Mouse (Mus musculus): ENCODE data around the gene Ddx31. TPM values are rescaled to one million over a fixed set of nuclear protein-coding genes. Genes with fewer than 3 reads are reported as not detected.

Ddx31 gene
- polyA plus RNA-seq, 1 experiment: 0.71 TPM

DNA sequence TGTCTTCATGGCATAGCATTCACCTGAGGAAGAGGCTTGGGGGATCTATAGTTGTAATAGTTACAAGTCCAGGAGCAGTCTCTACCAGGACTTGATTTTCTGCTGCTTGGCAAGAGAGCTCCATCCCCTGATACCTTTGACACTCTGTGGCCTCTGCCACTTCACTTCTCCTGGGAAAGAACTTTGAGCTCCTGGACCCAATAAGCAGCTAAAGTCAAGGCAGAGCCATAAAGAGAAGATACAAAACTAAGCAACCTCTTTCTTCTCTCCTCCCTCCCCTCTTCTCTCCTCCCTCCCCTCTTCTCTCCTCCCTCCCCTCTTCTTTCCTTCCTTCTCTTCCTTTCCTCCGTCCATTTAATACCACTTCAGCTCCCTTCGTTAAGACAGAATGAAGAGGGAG is 73.9 kb downstream of the Ddx31 start:
- Histone ChIP-seq H3K4me1 (ENCODE audit: control insufficient read depth, insufficient read depth, insufficient read length, low read length) (no peaks in the 10 kb centered on the region; the same call in 1 of the 2 replicates), H3K4me3 (ENCODE audit: insufficient read depth, low read depth, low read length) (no peak overlapping the region), H3K27ac (replicated peaks; ENCODE audit: low read depth, low read length) (no peak overlapping the region)

DNA sequence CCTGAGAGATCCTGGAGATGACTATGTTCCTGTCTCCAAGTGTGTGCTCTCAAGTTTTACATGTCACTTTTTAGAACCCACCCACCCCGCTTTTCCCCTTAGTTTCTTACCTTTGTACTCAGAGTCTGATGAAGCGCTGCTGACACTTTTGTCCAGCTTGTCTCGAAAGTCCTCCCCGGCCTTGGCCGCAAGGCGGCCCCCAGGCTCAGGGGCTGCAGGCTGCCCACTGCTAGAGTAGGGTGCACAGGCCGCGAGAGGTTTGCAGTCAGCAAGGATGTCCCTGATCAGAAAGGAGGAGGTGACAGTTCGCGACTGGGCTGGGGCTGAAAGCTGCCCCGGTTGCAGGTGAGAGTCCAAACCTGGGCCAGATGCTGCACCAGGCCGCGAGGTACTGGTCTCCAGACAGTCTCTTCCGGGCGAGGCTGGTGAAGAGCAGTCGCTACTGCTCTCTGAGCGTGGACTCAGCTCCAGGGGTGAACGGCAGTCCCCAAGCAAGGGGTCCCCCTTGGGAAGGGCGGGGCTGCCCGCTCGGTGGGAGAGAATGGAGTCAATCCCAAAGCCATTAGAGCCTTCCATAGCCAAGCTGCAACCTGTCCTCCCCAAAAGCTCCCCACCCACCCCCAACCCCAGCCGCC is 75.0 kb downstream of the Ddx31 start:
- Histone ChIP-seq H3K4me3 (ENCODE audit: insufficient read depth, low read depth, low read length) (no peak overlapping the region), H3K27ac (replicated peaks; ENCODE audit: low read depth, low read length) (no peak overlapping the region), H3K4me1 (ENCODE audit: control insufficient read depth, insufficient read depth, insufficient read length, low read length) (no peaks in the 10 kb centered on the region; the same call in 1 of the 2 replicates)

DNA sequence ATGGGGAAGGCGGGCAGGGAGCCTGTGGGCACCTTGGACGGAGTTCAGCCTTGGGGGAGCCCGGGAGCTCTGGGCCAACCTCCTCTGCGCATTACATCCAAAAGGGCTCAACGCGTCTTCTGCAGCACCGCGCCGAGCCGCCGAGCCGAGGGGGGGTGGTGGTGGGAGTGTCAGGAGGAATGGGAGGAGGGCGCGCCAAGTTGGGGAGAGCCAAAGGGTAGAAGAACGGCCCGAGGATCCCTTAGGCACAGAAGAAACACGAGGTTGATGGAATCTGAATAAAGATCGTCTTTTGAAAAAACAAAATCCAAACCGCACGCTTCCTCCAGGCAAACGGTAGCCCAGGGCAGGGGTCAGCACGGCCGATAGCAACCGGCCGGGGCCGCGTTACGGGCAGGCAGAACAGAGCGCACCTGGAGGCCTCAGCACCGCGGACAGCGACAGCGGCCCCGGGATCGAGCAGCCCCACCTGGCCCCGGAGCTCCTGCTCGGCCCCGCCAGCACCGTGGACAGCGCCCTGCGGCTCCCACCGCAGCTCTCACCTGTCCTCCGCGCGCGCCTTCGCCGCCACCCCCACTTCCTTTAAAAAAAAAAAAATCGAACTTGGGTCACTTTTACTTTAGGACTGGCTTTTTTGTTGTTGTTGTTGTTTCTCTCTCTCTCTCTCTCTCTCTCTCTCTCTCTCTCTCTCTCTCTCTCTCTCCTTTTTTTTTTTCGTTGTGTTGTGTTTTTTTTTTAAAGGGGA is 75.7 kb downstream of the Ddx31 start:
- Histone ChIP-seq H3K4me3 (ENCODE audit: insufficient read depth, low read depth, low read length) (no peak overlapping the region), H3K27ac (replicated peaks; ENCODE audit: low read depth, low read length) (no peak overlapping the region)

DNA sequence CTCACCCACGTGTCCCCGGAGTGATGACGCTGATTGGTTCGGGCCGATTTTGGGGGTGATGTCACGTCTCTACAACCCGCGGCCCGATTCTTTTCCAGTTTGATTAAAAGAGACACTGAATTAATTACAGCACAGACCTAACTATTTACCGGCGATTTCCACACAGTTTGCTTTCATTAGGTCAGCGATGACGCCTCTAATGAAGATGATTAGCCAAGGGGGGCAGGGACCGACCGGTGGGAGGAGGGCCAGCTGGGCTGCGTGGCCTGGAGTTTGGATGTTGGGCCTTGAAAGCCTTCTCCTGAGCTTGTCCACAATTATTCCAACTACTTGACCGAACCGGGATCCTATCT is 76.3 kb downstream of the Ddx31 start, which contains the start of gene Barhl1:
Gene Barhl1 (minus strand): TSS at position 156 of the 353 bp plus-strand sequence.
- no peak within 1 kb of the TSS for H3K27ac ChIP-seq (replicated peaks; ENCODE audit: low read depth, low read length)
- H3K4me1 ChIP-seq (ENCODE audit: control insufficient read depth, insufficient read depth, insufficient read length, low read length): no peaks in the 10 kb centered on the region; the same call in 1 of the 2 replicates
- H3K4me3 ChIP-seq (ENCODE audit: insufficient read depth, low read depth, low read length): peak within 1 kb of the TSS; percentile 4

More for the DNA sequence above, 75.7 kb downstream of the Ddx31 start:
- no peaks in the 10 kb centered on the region; the same call in 1 of the 2 replicates for H3K4me1 ChIP-seq (ENCODE audit: control insufficient read depth, insufficient read depth, insufficient read length, low read length)

DNA sequence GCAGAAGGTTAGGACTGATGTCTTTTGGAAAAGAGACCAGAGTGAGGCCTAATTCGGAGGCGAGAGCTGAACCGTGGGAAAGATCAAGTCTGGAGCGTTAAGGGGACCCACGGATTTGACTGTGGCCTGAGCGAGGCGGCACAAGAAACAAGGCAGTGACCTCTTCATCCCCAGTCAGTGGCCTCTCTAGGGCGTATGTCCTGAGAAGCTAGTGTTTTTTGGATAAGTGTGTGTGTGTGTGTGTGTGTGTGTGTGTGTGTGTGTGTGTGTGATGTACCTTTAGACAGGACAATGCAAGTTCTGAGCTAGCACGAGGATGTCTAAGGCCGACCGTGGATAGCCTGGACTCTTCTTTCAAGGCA is 76.9 kb downstream of the Ddx31 start:
- H3K27ac ChIP-seq (replicated peaks; ENCODE audit: low read depth, low read length): no peak overlapping the region
- H3K4me1 ChIP-seq (ENCODE audit: control insufficient read depth, insufficient read depth, insufficient read length, low read length): no peaks in the 10 kb centered on the region; the same call in 1 of the 2 replicates
- no peak overlapping the region for H3K4me3 ChIP-seq (ENCODE audit: insufficient read depth, low read depth, low read length)

DNA sequence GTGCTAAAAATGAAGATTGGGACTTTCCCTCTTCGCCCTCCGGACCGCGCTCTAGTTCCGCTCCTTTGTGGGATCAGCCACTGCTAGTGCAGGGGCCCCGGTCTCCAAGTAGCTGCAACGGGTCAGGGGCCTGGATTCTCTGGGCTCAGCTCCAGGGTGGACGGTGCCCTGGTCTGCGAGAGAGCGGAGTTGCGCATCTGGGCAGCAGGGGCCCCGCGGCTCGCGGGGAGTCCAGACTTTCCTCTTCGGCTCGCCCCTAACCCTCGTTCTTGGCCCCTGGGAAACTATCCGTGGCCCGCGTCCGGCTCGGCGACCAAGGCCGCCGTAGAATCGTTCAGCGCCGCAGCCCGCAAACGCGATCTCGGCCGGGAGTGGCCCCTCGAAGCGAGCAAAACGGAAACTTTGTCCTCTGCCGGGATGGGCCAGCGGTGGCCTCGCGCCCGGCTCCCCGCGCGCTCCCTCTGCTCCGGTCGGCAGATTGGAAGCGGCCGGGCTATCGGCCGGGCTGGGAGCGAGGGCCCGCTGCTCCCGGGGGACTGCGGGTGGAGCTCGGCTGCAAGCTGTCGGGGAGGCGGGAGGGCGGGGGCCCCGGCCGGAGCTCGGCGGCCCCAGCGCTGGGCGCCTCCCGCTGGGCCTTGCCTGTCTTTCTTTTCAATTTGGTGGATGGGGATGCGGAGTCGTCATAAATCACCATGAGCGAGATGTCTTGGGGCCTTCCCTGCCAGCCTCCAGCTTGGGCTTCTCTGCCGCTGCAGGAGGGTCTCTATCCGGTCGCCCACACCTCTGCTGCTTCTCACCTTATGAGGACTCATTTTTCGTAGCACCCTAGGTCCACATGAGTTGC is 77.5 kb downstream of the Ddx31 start:
- H3K4me3 ChIP-seq (ENCODE audit: insufficient read depth, low read depth, low read length): peak overlapping the region; percentile 4
- no peaks in the 10 kb centered on the region; the same call in 1 of the 2 replicates for H3K4me1 ChIP-seq (ENCODE audit: control insufficient read depth, insufficient read depth, insufficient read length, low read length)
- H3K27ac ChIP-seq (replicated peaks; ENCODE audit: low read depth, low read length): no peak overlapping the region

DNA sequence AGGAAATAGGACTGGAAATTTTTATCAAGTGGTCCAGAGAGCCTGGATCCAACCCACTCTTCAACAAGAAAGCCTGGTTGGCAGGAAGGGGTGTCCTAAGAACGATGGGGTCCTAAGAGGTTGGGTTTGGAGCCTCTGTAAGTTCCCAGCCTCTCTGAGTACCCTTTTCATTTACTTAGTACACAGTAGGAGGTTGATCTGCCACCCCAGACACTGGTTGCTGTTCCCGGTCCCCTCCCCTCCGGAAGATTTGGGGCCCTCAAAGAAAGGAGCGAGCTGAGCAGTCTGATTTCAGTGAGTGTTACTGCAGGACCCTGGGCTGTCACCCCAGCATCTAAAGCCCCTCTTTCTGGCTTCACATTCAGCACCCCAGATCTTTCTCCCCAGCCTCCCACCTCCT is 78.8 kb downstream of the Ddx31 start:
- no peak overlapping the region for H3K27ac ChIP-seq (replicated peaks; ENCODE audit: low read depth, low read length)
- no peaks in the 10 kb centered on the region; the same call in 1 of the 2 replicates for H3K4me1 ChIP-seq (ENCODE audit: control insufficient read depth, insufficient read depth, insufficient read length, low read length)
- no peak overlapping the region for H3K4me3 ChIP-seq (ENCODE audit: insufficient read depth, low read depth, low read length)

DNA sequence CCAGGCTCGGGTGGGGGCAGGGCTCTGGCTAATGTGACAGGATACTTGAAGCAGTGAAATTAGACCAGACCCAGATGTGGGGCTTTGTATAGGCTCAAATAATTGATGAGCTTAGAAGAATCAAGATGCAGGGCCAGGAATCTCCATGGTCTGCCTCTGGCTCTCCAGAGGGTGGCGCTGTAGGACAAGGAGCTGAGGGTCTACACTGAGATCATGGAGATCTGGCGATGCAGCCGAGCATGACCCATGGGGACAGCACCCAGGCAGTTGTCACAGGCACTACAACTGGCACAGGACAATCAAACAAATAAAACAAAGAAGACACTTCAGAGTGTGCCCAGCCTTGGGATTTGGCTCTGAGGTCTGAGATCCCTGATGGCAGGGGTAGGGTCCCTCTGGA is 83.7 kb downstream of the Ddx31 start:
- Histone ChIP-seq H3K4me1 (ENCODE audit: control insufficient read depth, insufficient read depth, insufficient read length, low read length) (no peaks in the 10 kb centered on the region), H3K27ac (replicated peaks; ENCODE audit: low read depth, low read length) (no peak overlapping the region), H3K4me3 (ENCODE audit: insufficient read depth, low read depth, low read length) (no peak overlapping the region)

DNA sequence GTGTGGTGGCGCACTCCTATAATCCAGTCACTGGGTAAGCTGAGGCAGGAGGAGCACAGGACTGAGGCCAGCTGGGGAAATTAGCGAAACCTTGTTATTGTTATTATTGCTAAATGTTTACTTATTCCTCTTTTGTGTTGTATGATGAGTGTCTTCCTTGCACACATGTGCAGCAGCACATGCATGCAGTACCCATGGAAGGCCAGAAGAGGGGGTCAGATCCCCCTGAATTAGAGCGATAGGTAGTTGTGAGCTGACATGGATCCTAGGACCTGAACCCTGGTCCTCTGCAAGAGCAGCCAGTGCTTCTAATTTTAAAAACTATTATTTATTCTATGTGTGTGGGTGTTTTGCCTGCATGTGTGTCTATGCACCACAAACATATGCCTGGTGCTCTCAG is 90.4 kb downstream of the Ddx31 start:
- H3K4me3 ChIP-seq (ENCODE audit: insufficient read depth, low read depth, low read length): no peak overlapping the region
- no peaks in the 10 kb centered on the region for H3K4me1 ChIP-seq (ENCODE audit: control insufficient read depth, insufficient read depth, insufficient read length, low read length)
- no peak overlapping the region for H3K27ac ChIP-seq (replicated peaks; ENCODE audit: low read depth, low read length)

DNA sequence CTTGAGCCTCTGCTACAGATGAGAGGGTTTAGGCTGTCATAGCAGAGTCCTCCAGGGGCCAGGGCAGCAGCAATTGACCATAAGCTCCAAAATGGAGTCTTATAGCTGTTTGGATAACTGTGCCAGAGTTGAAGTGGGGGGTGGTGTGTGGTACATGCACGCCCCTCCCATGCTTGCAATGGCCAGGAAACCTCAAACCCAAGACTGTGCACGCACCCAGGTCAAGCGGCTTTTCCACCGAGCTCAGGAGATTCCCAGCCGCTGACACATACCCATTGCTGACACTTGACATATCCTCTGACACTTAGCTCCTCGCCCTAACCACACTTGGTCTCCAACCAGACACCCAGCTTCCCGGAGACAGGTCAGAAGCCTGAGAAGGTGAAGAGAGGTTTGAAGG is 98.8 kb downstream of the Ddx31 start:
- H3K4me1 ChIP-seq (ENCODE audit: control insufficient read depth, insufficient read depth, insufficient read length, low read length): no peaks in the 10 kb centered on the region
- no peak overlapping the region for H3K27ac ChIP-seq (replicated peaks; ENCODE audit: low read depth, low read length)
- no peak overlapping the region for H3K4me3 ChIP-seq (ENCODE audit: insufficient read depth, low read depth, low read length)

DNA sequence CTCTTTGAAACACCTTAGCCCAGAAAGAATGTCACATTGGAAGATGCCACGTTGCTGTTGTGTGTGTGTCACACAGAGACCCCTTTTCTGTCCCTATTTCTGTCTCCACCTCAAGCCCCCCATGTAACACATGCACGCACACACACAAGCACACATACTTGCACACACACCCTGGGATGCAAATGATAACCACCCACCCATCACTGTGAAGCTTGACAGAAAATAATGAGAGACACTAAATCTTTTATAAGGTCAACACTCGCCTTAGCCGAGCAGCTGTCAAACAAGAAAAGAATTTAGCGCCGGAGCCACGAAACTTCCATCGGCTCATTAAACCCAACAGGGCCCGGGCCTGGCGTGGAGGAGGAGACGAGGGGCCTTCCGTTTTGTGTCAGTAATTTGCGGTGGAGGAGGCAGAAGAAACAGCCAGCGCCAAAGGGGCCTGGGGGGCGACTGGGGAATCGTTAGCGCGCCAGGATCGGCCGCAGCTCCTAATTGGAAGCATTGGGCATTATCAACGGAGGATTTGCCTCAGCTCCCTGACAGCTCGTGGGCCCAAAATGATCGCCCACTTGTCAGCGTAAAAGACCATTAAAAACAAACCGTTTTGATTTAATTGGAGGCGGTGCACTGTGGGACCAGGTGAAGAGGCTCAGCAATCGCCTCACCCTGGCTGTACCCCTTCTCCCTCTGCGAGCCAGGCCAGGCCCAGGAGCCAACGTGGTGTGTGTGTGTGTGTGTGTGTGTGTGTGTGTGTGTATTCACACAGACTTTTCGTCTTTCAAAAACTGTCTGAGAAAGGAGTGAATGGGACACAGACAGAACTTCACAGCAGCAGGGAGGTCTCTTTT is 103.7 kb downstream of the Ddx31 start:
- Histone ChIP-seq H3K27ac (replicated peaks; ENCODE audit: low read depth, low read length) (no peak overlapping the region), H3K4me3 (ENCODE audit: insufficient read depth, low read depth, low read length) (no peak overlapping the region), H3K4me1 (ENCODE audit: control insufficient read depth, insufficient read depth, insufficient read length, low read length) (no peaks in the 10 kb centered on the region)

DNA sequence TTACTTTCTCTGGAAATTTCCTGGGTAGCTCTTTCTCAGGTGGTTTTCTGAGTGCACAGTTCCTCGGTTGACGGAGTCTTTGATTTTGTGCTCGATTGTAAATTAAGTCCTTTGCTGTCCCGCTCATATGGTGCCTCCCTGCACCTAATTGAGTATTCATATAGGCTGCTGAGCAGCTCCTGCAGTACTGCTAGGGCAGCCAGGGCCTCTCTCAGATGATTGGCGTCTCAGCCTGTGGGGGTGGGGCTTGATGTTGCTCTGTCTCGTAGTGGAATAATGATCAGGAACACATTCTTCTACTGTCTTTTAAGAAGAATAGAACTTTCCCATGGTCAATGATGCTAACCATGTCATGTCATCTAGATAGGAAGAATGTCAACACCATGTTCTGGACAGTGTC is 105.2 kb downstream of the Ddx31 start:
- Histone ChIP-seq H3K27ac (replicated peaks; ENCODE audit: low read depth, low read length) (no peak overlapping the region), H3K4me3 (ENCODE audit: insufficient read depth, low read depth, low read length) (no peak overlapping the region), H3K4me1 (ENCODE audit: control insufficient read depth, insufficient read depth, insufficient read length, low read length) (no peaks in the 10 kb centered on the region)

DNA sequence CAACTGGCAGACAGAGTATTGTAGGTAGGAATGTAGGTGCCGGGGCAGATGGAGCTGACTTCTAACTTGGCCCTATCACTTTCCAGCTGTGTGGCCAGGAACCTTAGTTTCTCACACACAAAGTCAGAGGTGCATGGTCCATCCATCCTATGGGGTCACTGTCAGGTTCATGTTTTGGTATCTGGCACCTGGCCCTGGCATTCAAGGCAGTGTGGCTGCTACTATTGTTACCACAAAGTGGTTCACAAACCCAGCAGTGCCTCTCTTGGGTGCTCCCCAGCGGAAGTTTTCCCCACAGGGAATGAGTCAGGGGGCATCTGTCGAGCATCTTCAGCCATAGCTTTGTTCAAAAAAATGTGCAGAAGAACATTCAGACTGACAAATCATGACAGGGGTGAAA is 106.1 kb downstream of the Ddx31 start:
- Histone ChIP-seq H3K4me1 (ENCODE audit: control insufficient read depth, insufficient read depth, insufficient read length, low read length) (no peaks in the 10 kb centered on the region), H3K27ac (replicated peaks; ENCODE audit: low read depth, low read length) (no peak overlapping the region), H3K4me3 (ENCODE audit: insufficient read depth, low read depth, low read length) (no peak overlapping the region)

DNA sequence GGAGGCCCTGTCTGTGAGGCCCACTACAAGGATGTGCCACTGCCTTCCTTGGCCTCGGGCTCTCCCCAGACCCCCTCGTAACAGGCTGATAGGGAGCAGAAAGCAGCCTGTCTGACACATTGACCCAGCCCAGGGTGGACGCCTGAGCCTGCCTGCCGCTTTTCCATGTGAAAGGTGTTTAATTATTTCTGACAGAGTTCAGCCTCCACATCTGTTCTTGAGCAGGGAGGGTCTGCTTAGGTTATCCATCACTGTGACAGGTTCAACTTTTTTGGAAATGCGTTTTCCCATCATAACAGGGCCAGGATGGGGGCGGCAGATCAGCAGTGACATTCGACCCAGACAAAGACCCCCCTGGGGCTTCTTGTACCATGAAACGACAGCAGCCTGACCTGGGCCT is 112.8 kb downstream of the Ddx31 start:
- no peak overlapping the region for H3K27ac ChIP-seq (replicated peaks; ENCODE audit: low read depth, low read length)
- no peak overlapping the region for H3K4me3 ChIP-seq (ENCODE audit: insufficient read depth, low read depth, low read length)
- H3K4me1 ChIP-seq (ENCODE audit: control insufficient read depth, insufficient read depth, insufficient read length, low read length): no peaks in the 10 kb centered on the region

DNA sequence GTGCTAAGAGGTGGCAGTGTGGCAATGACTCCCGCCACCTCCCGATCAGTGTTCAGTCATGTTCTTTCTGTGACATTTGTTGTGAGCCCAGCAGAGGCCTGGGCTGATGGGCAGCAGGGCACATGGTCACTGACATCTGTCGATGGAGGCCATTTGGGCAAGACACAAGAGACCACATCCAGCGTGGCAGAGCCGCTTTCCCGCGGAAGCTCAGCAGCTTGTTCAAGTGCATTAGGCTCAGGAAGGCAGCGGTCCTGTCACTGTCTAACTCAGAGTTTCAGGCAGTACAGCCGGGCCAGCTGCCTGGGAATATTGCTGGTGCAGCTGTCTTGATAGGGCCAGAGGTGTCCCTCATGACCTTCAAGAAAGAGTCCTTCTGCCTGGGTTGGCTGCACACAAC is 114.4 kb downstream of the Ddx31 start:
- no peak overlapping the region for H3K27ac ChIP-seq (replicated peaks; ENCODE audit: low read depth, low read length)
- H3K4me3 ChIP-seq (ENCODE audit: insufficient read depth, low read depth, low read length): no peak overlapping the region
- no peaks in the 10 kb centered on the region for H3K4me1 ChIP-seq (ENCODE audit: control insufficient read depth, insufficient read depth, insufficient read length, low read length)
